ENCODE assay signal across 13 mouse cellular contexts in the genomic region with DNA sequence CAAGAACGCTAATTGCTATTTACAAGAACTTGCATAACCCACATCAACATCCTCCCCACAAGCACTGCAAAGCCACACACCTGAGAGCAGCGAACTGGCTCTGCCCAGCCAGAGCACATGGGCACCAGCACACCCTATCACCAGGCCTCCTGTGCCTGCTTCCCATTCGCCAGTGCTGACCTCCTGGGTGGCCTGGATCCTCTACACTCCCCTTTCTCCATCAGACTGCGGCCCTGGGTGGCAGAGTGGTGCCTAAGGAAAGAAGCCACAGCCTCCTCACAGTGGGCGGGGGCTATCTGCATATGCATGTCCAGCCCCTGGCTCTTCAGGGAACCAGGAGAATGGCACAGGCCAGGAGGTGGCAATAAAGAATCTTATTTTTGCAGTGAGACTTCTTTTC.
DNase-seq lines count a peak whose midpoint lies in the region; ATAC-seq and TF ChIP-seq lines count a peak whose summit lies in the region.
"Had no signal": no experiment of that assay in that cellular context is flagged by ENCODE, and none has a peak within 500 bp of the region (broad histone marks: within the 10 kb centered on the region; RNA-seq: fewer than 3 reads in every experiment).

No protein-coding gene starts in this region.

- H3K27ac ChIP-seq in gastrocnemius, adult 2 months: peak overlapping the region; percentile 89
- H3K27ac ChIP-seq: limb, embryonic 15.5 days had no signal

- ATAC-seq in cerebellum, adult (ENCODE audit: insufficient number of reproducible peaks, low FRiP score, low TSS enrichment): no peak

- 0 out of 2 replicates have a peak overlapping the region, but pooled peaks have one; percentile 16 for H3K4me3 ChIP-seq in gastrocnemius, adult 2 months
- H3K4me3 ChIP-seq: limb, embryonic 15.5 days; megakaryocyte, embryonic 14.5 days had no signal

- DNase-seq in gastrocnemius, adult 2 months: no peak
- no peak for DNase-seq in gastrocnemius, postnatal 10 days
- peak; percentile 49 for DNase-seq in ovary, postnatal 36 days (ENCODE audit: low spot score)
- DNase-seq in ovary, postnatal 10 days (ENCODE audit: low spot score): no peak
- DNase-seq in kidney, postnatal 14 days: peak; percentile 37
- DNase-seq in thymus, adult 18-20 months: no peak
- DNase-seq in cerebellum, adult 11-12 months: no peak
- DNase-seq: cerebellum, adult 2 months; heart, adult 18-20 months; right cerebral cortex, postnatal 4 days had no signal

- intact Hi-C loops in gastrocnemius, adult 2 months (cut with DNase I): no loop called here

- no peak for TF ChIP-seq CTCF in gastrocnemius, adult 2 months (IDR thresholded peaks at IDR 0.05)

Comparison
In these comparisons a context has a peak if more than half of its experiments do, and no peak if none do; other contexts are left out.
1. DNase-seq: peak in ovary, postnatal 36 days (single experiment) and kidney, postnatal 14 days (single experiment); none in gastrocnemius, adult 2 months (single experiment), gastrocnemius, postnatal 10 days (single experiment), ovary, postnatal 10 days (single experiment), thymus, adult 18-20 months (0 of 2) and cerebellum, adult 11-12 months (single experiment).